Mouse (Mus musculus) kidney, adult 18-20 months (tissue): ENCODE measurements at regions not wholly inside any gene's neighbourhood (a gene's known extent, or its start where the extent isn't known, plus 50 kb on each side); places are given as distances from the start of the nearest gene placed in this dataset.

Source experiments
- DNase-seq: peaks from one replicate; pipeline ENCODE4 v3.0.0; 2021

DNA sequence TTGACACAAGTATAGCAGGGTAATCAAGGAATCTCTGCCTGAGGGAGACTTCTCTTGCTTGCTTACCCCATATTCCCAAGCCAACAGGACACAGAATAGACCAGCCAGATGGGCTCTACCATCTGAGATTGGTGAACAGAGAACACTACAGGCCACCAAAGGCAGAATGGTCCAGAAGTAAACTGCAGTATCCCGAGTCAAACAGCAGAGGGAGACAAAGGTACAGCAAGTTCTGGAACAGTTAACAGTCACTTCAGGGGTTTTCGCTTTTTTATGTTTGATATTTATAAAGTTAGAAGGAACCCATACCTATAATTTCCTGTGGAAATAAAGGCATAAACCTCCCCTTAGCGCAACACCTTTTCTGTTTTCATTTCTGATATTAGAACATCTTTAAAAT is 325.5 kb upstream of the 9130204L05Rik start:
- DNase-seq: peak; percentile 13
